Mouse (Mus musculus) brown adipose tissue, adult 24 weeks (tissue): ENCODE measurements around the gene Rgs6. TPM values are rescaled to one million over a fixed set of nuclear protein-coding genes. Genes with fewer than 3 reads are reported as not detected.

Source experiments
- H3K27ac ChIP-seq: fragments of 200-500 bp; replicated peaks from 2 replicates; pipeline ENCODE4 v1.5.1; 2012; ENCODE audit warnings: low read depth, mild to moderate bottlenecking, low read length
- H3K4me1 ChIP-seq: fragments of 200-500 bp; 2 replicates; pipeline ENCODE4 v1.6.1; 2012; ENCODE audit warnings: low read length, mixed read lengths; ENCODE audit not compliant: control insufficient read depth, insufficient read depth, insufficient read length
- H3K4me3 ChIP-seq: fragments of 200-500 bp; 2 replicates; pipeline ENCODE4 v1.5.1; 2012; ENCODE audit warnings: low read depth, mild to moderate bottlenecking, low read length, moderate library complexity; ENCODE audit not compliant: insufficient read depth
- polyA plus RNA-seq: library from polyadenylated mRNA; stranded (reverse); fragments of >200 nt; gene quantifications from 2 replicates; pipeline ENCODE4 v1.2.4, GENCODE M21; 2012; ENCODE audit not compliant: missing spikeins, insufficient read depth, insufficient read length

Gene Rgs6
- polyA plus RNA-seq, 1 experiment: 0.36 TPM

GRCm38 (mm10) chr12:83127955-83128354 lies 539.9 kb downstream of the Rgs6 start:
- Histone ChIP-seq H3K4me3 (no peak overlapping the region), H3K4me1 (no peaks in the 10 kb centered on the region), H3K27ac (no peak overlapping the region)

DNA sequence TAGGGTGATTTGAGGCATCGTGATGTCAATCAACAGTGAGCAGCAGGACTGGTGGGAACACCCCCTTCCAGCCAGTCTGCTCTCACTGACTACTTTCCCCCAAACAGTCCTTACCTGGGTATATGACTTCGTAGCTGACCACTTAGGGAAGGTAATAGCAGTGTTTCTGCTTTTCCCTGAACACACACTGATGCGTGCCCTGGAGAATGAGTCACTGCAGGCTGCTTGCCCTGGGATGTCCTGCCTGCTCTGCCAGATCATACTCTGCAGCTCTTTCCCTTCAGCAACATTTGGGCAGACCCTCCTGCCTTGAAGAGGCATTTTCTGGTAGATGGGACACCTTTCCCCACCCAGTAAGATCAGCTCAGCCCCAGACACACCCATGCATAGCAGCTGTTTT lies 540.5 kb downstream of the Rgs6 start:
- no peak overlapping the region for H3K27ac ChIP-seq
- no peaks in the 10 kb centered on the region for H3K4me1 ChIP-seq
- no peak overlapping the region for H3K4me3 ChIP-seq

GRCm38 (mm10) chr12:83131405-83131804 lies 543.3 kb downstream of the Rgs6 start:
- Histone ChIP-seq H3K4me3 (no peak overlapping the region), H3K27ac (no peak overlapping the region), H3K4me1 (peaks cover 3% of the 10 kb centered on the region)

DNA sequence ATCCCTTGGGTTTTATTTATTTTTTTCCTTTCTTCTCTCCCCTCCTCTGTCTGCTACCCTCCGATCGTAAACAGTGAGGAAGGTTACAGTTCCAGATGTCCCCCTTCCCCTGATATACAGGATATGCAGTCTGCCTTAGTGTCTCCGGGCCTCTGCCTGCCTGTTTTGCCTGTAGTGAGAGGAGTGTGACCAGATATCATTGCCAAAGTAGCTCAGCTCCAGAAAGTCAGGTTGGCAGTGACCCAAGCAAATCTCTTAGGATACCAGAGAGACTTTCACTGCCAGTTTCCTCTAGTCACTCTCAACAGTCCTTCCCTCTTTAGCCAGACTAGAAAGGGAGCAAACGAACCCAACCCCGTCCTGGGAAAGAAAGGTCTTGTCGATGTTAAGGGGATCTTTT lies 545.7 kb downstream of the Rgs6 start:
- H3K4me3 ChIP-seq: no peak overlapping the region
- 0 out of 2 replicates have a peak overlapping the region, but pooled peaks have one; percentile 21 for H3K27ac ChIP-seq
- peaks cover 3% of the 10 kb centered on the region for H3K4me1 ChIP-seq

DNA sequence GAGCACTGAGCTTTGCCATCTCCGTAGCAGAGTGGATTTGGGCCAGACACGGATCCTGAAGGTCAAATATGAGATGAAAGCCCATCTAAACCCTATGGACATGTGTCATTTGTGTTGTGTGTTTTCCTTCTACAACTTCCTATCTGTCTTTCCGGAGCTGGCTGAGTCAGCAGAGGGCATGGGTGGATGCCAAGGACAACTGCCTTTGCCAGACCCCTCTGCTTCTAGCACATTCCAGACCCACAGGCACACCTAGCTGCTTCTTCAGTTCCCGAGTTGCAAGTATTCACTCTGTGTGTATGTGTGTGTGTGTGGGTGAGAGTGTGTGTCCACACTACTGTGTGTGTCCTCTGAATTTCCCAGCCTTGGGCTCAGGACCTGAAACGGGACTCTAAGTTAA lies 547.9 kb downstream of the Rgs6 start:
- H3K4me3 ChIP-seq: no peak overlapping the region
- peaks cover 3% of the 10 kb centered on the region for H3K4me1 ChIP-seq
- no peak overlapping the region for H3K27ac ChIP-seq

DNA sequence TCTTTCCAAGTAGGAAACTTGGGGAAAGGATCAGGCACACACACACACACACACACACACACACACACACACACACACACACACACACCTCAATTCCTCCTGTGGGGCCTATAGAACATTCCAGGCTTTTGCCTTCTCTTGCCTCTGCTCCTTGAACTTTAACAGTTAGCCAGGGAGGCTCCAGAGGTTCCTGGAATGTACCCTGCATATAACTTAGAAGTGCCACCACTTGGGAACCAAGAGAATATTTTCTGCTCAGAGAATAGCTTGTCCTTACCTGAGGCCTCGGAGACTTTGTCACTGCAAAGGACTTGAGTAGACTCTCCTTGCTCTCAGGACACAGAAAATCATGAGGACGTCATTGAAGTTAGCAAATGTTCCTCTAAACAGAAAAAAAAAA lies 548.4 kb downstream of the Rgs6 start:
- Histone ChIP-seq H3K27ac (no peak overlapping the region), H3K4me1 (peaks cover 3% of the 10 kb centered on the region), H3K4me3 (no peak overlapping the region)

GRCm38 (mm10) chr12:83137001-83137400 lies 548.9 kb downstream of the Rgs6 start:
- H3K27ac ChIP-seq: no peak overlapping the region
- peaks cover 3% of the 10 kb centered on the region for H3K4me1 ChIP-seq
- no peak overlapping the region for H3K4me3 ChIP-seq

GRCm38 (mm10) chr12:83141164-83141563 lies 553.1 kb downstream of the Rgs6 start:
- Histone ChIP-seq H3K4me3 (no peak overlapping the region), H3K4me1 (peaks cover 4% of the 10 kb centered on the region), H3K27ac (no peak overlapping the region)

DNA sequence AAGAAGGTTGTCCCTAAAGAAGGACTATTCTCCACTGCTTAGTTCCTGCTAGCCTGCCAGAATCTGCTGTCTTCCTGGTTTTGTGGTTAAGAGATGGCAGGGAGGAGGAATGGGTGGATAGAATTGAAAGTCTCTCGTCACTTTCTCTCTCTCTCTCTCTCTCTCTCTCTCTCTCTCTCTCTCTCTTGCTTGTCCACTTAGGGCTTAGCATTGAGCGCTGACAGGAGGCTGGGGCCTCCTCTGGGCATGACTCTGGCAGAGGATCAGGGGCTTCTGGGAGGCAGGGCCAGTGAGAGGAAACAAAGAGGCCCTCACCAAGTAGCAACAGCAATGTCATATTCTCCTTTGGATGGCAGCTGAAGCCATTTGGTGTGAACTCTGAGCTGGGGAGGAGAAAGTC lies 554.4 kb downstream of the Rgs6 start:
- Histone ChIP-seq H3K27ac (no peak overlapping the region), H3K4me3 (no peak overlapping the region), H3K4me1 (peaks cover 11% of the 10 kb centered on the region)

DNA sequence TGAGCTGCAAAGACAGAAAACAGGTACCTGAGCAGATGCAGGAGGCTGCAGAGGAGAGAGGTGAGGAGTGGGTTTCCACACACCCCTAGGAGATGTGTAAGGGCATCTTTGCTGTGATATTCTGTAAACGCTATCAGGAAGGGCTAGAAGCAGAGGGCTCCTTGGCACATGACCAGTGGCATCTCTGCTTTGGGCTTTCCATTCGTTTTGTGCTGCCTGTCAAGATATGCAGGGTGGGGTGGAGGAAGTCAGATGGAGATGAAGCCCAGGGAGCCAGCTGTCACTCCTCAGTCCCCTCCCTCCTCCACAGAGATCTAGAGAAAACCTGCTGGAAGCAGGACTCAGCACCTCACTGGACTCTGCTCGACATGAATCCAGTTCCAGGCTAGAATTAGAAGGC lies 555.0 kb downstream of the Rgs6 start:
- Histone ChIP-seq H3K4me3 (no peak overlapping the region), H3K4me1 (peaks cover 11% of the 10 kb centered on the region), H3K27ac (no peak overlapping the region)

DNA sequence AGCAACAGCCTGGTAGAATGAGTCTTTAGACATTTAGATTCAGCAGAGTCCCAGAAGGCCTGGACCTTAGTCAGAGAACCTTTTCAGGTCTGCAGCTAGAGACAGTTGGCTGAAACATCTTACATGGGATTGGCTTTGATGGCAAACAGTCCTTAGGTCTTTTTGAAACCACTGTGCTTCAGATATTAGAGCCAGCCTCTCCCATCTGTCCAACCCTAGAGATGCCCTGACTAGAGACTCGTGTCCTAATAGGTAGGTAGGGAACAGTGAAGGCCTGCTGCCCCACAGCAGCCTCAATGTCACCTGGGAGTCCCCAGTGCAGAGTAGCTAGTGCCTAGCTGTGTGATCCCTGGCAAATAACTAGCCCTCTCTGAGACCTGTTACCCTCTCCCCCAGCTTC lies 555.5 kb downstream of the Rgs6 start:
- Histone ChIP-seq H3K27ac (no peak overlapping the region), H3K4me1 (peaks cover 11% of the 10 kb centered on the region), H3K4me3 (no peak overlapping the region)

DNA sequence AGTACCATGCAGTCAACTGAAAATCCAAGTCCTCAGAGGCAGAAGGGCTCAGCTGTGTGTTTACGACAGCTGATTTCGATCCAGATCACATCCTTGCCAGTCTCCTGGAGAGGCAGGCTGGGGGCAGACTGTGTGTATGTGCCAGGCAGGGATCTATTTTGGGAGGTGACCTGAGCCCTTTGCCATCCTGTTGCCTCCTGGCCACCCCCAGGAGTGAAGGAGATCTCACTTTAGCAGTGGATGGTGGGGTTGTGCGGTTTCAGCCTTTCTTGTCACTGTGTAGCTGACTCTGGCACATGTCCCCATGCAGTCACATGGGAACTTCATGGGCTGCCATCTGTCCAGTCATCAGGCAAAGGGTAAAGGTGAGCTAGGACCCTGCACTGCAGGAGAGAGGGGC lies 557.0 kb downstream of the Rgs6 start:
- Histone ChIP-seq H3K27ac (peak overlapping the region; percentile 47; the same call in 1 of the 2 replicates), H3K4me3 (no peak overlapping the region), H3K4me1 (peaks cover 11% of the 10 kb centered on the region)

DNA sequence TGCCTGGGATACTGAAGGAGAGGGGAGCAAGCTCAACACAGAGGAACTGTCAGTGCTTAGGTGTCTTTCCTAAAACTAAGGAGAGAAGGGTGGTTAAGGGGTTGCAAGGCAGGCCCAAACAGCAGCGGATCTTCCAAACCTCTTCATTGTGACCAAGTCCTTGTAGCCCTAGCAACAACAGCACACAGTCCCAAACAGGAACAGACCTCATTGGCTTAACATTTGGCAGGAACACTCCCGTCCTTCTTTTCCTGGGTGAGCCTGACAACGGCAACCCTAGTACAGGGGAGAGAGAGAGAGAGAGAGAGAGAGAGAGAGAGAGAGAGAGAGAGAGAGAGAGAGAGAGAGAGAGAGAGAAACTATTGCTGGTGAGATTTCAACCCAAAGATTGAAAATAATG lies 557.8 kb downstream of the Rgs6 start:
- H3K4me3 ChIP-seq: no peak overlapping the region
- H3K27ac ChIP-seq: no peak overlapping the region
- peaks cover 11% of the 10 kb centered on the region for H3K4me1 ChIP-seq

DNA sequence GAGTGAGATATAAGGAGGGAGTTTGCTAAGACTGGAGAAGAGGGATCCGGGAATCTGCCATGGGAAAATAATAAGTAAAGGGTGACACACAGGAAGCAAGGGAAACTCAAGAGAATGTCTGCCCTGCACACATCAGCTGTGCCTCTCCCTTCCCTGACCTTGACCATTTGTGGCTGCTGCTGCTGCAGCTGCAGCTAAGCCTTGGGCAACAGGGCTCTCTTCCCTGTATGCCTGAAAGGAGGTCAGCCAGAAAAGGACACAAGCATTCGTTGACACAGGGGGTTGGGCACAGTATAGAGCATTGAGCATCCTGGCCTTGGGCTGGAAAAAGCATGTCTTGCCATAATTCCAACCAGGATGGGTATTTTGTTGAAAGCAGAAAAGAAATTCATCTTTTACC lies 558.8 kb downstream of the Rgs6 start:
- H3K27ac ChIP-seq: no peak overlapping the region
- no peak overlapping the region for H3K4me3 ChIP-seq
- H3K4me1 ChIP-seq: peaks cover 11% of the 10 kb centered on the region

DNA sequence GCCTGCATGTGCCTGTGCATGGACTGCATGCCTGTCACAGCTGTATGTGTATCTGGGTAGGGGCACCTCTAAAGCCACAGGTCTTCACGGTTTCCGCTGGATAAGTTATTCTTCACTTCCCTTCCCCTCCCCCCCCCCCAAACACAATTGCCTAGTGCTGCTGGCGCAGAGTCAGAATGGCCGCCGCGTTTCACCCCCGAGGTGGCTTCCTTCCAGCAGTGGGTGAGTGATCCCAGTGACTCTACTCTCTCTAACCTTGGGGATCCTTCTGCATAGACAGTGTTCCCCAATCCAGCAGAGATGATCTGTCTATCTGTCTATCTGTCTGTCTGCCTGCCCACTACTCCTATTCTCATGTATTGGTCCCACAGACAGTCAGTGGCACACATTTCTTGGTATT lies 561.9 kb downstream of the Rgs6 start:
- Histone ChIP-seq H3K4me1 (peaks cover 10% of the 10 kb centered on the region), H3K4me3 (no peak overlapping the region), H3K27ac (no peak overlapping the region)

DNA sequence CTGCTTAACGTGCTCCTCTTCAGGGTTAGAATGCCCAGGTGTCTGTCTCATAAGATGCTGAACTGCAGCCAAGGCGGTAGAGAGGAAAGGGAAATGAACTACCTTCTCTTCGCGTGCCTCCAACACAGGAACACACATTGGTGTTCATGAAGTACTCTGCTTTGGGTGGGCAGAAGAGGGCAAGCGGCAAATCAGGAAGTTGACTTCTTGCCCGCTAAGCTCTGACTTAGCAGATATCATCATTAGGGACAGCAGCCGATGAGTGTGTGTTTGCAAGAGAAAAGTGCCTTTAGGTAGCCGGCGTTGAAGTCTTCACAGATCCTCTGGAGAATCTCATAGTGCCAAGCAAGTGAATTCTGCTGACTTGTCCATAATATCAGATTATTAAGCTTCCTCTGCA lies 562.7 kb downstream of the Rgs6 start:
- H3K4me3 ChIP-seq: no peak overlapping the region
- peaks cover 7% of the 10 kb centered on the region for H3K4me1 ChIP-seq
- no peak overlapping the region for H3K27ac ChIP-seq

GRCm38 (mm10) chr12:83151474-83151873 lies 563.4 kb downstream of the Rgs6 start:
- Histone ChIP-seq H3K27ac (no peak overlapping the region), H3K4me1 (peaks cover 6% of the 10 kb centered on the region), H3K4me3 (no peak overlapping the region)
